Mouse (Mus musculus): Measurements from ENCODE around the gene Chmp6. TPM values are rescaled to one million over a fixed set of nuclear protein-coding genes. Genes with fewer than 3 reads are reported as not detected.
A peak's percentile ranks its signal among the peaks of the same experiment; 100 is the strongest.

Gene Chmp6
- total and polyA plus RNA-seq, 3 experiments, result 25.9 to 30.1 (median 26.8) TPM

DNA sequence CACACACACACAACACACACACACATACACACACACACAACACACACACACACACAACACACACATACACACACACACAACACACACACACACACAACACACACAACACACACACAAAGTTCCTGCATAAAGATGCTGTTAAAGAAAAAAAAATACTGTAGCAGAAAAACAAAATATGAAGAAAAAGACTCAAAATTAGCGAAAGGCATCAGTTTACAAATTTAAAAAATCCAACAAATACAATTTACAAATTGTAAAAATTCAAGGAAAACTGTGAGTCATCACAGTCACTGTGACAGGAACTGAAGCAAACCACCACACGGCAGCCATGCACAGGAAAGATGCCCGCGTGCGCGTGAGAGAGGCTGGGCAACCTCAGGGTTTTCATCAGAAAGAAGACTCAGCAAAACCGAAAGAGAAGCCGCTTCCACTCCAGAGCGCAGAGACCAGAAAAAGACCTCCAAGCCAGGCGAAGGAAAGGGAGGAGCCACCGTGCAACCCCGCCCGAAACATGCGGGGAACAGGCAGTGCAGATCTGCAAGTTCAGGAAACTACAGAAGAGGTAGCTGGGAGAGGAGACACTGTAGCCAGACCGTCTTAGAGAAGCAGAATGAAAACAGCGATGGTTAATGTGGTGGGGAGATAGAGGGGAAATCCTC lies 14.9 kb downstream of the Chmp6 start:
- DNase-seq, result peak; percentile 69 to 78
- Histone ChIP-seq H3K27me3 (ENCODE audit: control insufficient read depth, insufficient read depth, low read length) (no peaks in the 10 kb centered on the region), H3K9ac (ENCODE audit: low read depth, low read length) (peak overlapping the region; percentile 36; the same call in 1 of the 2 replicates), H3K27ac (peak overlapping the region; percentile 20; the same call in 1 of the 2 replicates), H3K79me2 (replicated peaks; ENCODE audit: control insufficient read depth, insufficient read depth, low read length) (no peaks in the 10 kb centered on the region), H3K36me3 (ENCODE audit: control insufficient read depth, insufficient read depth, low read length) (no peaks in the 10 kb centered on the region), H3K4me1 (ENCODE audit: control insufficient read depth, insufficient read depth, low read length) (peaks cover 2% of the 10 kb centered on the region; the same call in 1 of the 2 replicates), H3K4me3 (peak overlapping the region; percentile 15; the same call in 1 of the 2 replicates)
- TF ChIP-seq CTCF (IDR thresholded peaks at IDR 0.05) (no peak), EP300 (IDR thresholded peaks at IDR 0.05; ENCODE audit: insufficient read depth, low read depth, low read length) (no peak), POLR2A (IDR thresholded peaks at IDR 0.05; ENCODE audit: insufficient read depth, low read depth, low read length) (no peak; the same call in 1 of the 2 replicates)
- intact Hi-C loops (cut with DNase I), result no loop called here
- 27% methylated on average over 16 of the region's 16 CpGs for WGBS

DNA sequence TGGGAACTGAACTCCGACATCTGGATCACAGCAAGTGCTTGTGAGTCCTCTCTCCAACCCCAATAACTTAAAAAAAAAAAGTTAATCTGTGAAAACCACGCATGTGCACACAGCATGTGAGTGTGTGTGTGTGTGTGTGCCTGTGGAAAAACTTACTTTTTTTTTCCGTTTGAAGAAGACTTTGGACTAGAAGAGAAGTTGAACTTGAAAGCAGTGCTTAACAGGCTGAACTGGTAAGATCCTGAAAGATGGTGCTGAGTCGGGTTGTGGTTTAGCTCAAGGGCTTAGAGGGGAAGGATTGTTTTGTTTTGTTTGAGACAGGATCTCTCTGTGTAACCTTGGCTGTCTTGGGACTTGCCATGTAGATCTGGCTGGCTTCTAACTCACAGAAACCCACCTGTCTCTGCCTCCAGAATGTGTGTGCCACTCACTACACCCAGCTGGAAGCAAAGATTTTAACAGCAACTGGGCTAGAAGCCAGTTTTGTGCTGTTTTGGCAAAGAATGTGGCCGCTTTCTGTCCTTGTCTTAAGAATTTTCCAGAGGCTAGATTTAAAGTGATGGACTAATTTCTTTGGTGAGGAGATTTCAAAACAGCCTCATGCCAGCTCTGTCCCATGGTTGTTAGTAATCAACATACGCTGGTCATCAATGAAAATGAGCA lies 16.5 kb downstream of the Chmp6 start:
- WGBS, result 74% methylated on average over 6 of the region's 6 CpGs
- intact Hi-C loops (cut with DNase I), result loop anchor here (2.0 to 10.0 kb wide), 2 partner anchors 25 to 165 kb away; partner anchors contain the start of genes Ndufaf8 and Tepsin
- no peak overlapping the region for H3K27ac ChIP-seq

DNA sequence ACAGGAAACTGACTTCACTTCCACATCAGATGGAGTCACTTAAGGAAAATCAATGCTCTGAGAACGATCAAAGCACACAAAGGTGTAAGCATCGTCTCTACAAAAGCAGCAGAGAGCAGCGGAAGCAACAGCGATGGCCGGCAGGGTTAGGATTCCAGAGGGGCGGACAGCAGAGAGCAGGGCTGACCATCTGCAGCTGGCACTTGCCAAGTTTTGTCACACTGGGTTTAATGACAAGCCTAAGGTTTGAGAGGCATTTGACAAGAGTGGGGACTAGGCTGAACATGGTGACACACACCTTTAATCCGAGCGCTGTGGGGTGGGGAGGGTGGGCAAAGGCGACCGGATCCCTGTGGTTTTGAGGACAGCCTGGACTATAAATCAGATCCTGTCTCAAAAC lies 18.6 kb downstream of the Chmp6 start:
- H3K4me1 ChIP-seq (ENCODE audit: control insufficient read depth, insufficient read depth, low read length), result peaks cover 2% of the 10 kb centered on the region; the same call in 1 of the 2 replicates
- no peak for DNase-seq
- H3K36me3 ChIP-seq (ENCODE audit: control insufficient read depth, insufficient read depth, low read length), result no peaks in the 10 kb centered on the region
- H3K79me2 ChIP-seq (replicated peaks; ENCODE audit: control insufficient read depth, insufficient read depth, low read length), result no peaks in the 10 kb centered on the region
- H3K4me3 ChIP-seq, result no peak overlapping the region
- WGBS, result 67% methylated on average over 10 of the region's 10 CpGs
- intact Hi-C loops (cut with DNase I), result loop anchor here (2.0 to 10.0 kb wide), 2 partner anchors 23 to 163 kb away; partner anchors contain the start of genes Ndufaf8 and Tepsin
- H3K9ac ChIP-seq (ENCODE audit: low read depth, low read length), result no peak overlapping the region
- H3K27ac ChIP-seq, result no peak overlapping the region
- TF ChIP-seq CTCF (IDR thresholded peaks at IDR 0.05), result no peak
- no peak for TF ChIP-seq POLR2A (IDR thresholded peaks at IDR 0.05; ENCODE audit: insufficient read depth, low read depth, low read length)
- no peak for TF ChIP-seq EP300 (IDR thresholded peaks at IDR 0.05; ENCODE audit: insufficient read depth, low read depth, low read length)
- no peaks in the 10 kb centered on the region for H3K27me3 ChIP-seq (ENCODE audit: control insufficient read depth, insufficient read depth, low read length)

More for the DNA sequence above, 16.5 kb downstream of the Chmp6 start:
- Histone ChIP-seq H3K9ac (ENCODE audit: low read depth, low read length) (no peak overlapping the region), H3K4me3 (no peak overlapping the region), H3K4me1 (ENCODE audit: control insufficient read depth, insufficient read depth, low read length) (peaks cover 2% of the 10 kb centered on the region; the same call in 1 of the 2 replicates), H3K36me3 (ENCODE audit: control insufficient read depth, insufficient read depth, low read length) (no peaks in the 10 kb centered on the region), H3K79me2 (replicated peaks; ENCODE audit: control insufficient read depth, insufficient read depth, low read length) (no peaks in the 10 kb centered on the region), H3K27me3 (ENCODE audit: control insufficient read depth, insufficient read depth, low read length) (no peaks in the 10 kb centered on the region)
- TF ChIP-seq POLR2A (IDR thresholded peaks at IDR 0.05; ENCODE audit: insufficient read depth, low read depth, low read length) (no peak), CTCF (IDR thresholded peaks at IDR 0.05) (no peak), EP300 (IDR thresholded peaks at IDR 0.05; ENCODE audit: insufficient read depth, low read depth, low read length) (no peak)
- no peak for DNase-seq

DNA sequence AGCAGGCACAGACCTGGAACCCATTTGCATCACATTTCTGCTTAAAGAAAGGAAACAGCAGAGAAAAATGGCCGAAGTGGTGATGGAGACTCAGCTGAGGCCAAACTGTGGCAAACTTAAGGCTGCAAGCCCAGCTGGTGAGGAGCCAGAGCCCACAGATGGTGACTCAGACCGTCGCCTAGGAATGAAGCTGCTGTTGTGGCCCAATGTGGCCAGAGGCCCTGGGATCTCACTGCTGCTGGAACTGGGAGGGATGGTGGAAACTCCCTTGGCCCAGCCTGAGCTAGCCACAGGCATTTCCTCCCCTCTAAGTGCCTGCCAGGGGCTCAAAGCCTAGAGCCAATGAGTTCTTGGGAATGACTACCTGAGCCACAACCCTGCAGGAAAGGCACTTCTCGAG lies 19.9 kb downstream of the Chmp6 start:
- 35% methylated on average over 4 of the region's 4 CpGs for WGBS
- DNase-seq, result peak; percentile 58 to 69
- intact Hi-C loops (cut with DNase I), result loop anchor here (10.0 kb wide), 1 partner anchor 162 kb away; the partner anchor contains the start of genes Ndufaf8 and Tepsin

DNA sequence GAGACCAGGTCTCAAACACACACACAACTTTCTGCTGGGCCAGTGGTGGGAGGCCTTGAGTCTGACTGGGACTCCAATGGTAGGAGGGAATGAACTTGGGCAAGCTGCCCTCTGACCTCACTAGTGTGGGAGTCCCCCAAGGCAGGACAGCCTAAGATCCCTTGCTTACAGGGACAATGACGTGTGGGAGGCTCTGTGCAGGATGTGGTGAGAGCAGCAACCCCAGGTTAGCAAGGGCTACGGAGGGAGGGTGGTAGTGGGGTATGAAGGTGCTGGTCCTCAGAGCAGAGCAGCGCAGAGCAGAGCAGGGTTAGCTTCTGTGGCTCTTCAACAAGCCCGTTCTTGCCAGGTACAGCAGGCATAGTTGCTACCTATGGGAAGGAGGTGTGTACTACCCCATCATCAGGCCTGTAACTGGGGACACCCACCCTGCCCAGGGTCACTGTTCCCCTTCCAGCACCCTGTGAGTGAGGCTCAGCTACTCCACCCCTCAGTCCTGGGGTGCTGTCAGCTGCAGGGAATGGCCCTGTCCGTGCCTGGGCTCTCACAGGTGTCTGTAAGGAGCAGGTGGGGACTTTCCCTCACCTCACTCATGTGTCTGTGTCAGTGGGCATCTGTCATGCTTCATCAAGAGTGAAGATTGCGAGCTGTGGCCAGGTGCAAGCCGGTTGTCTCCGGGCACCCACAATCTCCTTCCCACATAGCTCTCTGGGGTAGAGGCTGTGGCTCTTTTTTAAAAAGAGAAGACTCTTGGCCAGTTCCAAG lies 20.8 kb downstream of the Chmp6 start:
- DNase-seq, result no peak
- Histone ChIP-seq H3K27ac (no peak overlapping the region), H3K9ac (ENCODE audit: low read depth, low read length) (no peak overlapping the region), H3K79me2 (replicated peaks; ENCODE audit: control insufficient read depth, insufficient read depth, low read length) (no peaks in the 10 kb centered on the region), H3K27me3 (ENCODE audit: control insufficient read depth, insufficient read depth, low read length) (no peaks in the 10 kb centered on the region), H3K4me3 (no peak overlapping the region), H3K36me3 (ENCODE audit: control insufficient read depth, insufficient read depth, low read length) (no peaks in the 10 kb centered on the region), H3K4me1 (ENCODE audit: control insufficient read depth, insufficient read depth, low read length) (peaks cover 6% of the 10 kb centered on the region)
- intact Hi-C loops (cut with DNase I), result loop anchor here (2.0 to 10.0 kb wide), 2 partner anchors 21 to 161 kb away; partner anchors contain the start of genes Chmp6, Ndufaf8 and Tepsin
- WGBS, result 82% methylated on average over 8 of the region's 8 CpGs
- TF ChIP-seq EP300 (IDR thresholded peaks at IDR 0.05; ENCODE audit: insufficient read depth, low read depth, low read length) (no peak), CTCF (IDR thresholded peaks at IDR 0.05) (no peak), POLR2A (IDR thresholded peaks at IDR 0.05; ENCODE audit: insufficient read depth, low read depth, low read length) (no peak)

More for the DNA sequence above, 19.9 kb downstream of the Chmp6 start:
- Histone ChIP-seq H3K27ac (no peak overlapping the region), H3K4me3 (no peak overlapping the region), H3K27me3 (ENCODE audit: control insufficient read depth, insufficient read depth, low read length) (no peaks in the 10 kb centered on the region), H3K36me3 (ENCODE audit: control insufficient read depth, insufficient read depth, low read length) (no peaks in the 10 kb centered on the region), H3K79me2 (replicated peaks; ENCODE audit: control insufficient read depth, insufficient read depth, low read length) (no peaks in the 10 kb centered on the region), H3K9ac (ENCODE audit: low read depth, low read length) (no peak overlapping the region), H3K4me1 (ENCODE audit: control insufficient read depth, insufficient read depth, low read length) (peaks cover 3% of the 10 kb centered on the region)
- TF ChIP-seq POLR2A (IDR thresholded peaks at IDR 0.05; ENCODE audit: insufficient read depth, low read depth, low read length) (no peak), EP300 (IDR thresholded peaks at IDR 0.05; ENCODE audit: insufficient read depth, low read depth, low read length) (no peak), CTCF (IDR thresholded peaks at IDR 0.05) (no peak)
